Mouse (Mus musculus) stomach, postnatal 0 days (tissue): ENCODE results near the gene Atp5h.

Experiments
- CTCF ChIP-seq: IDR thresholded peaks from 2 replicates; pipeline ENCODE4 v1.5.1; 2016; ENCODE audit warnings: antibody characterized with exemption, low read depth, mild to moderate bottlenecking, moderate library complexity
- EP300 ChIP-seq: optimal IDR thresholded peaks from 2 replicates; pipeline ENCODE3; 2016; ENCODE audit warnings: antibody characterized with exemption

GRCm38 (mm10) chr11:115381743-115382539, 37.8 kb downstream of the Atp5h start, which contains the start of gene Cdr2l:
- TF ChIP-seq EP300 (no peak), CTCF (0 out of 2 replicates have a peak, but pooled peaks have one; percentile 1)
